Mouse (Mus musculus) midbrain, embryonic 15.5 days (tissue): ENCODE measurements around the gene Itga5. TPM values are rescaled to one million over a fixed set of nuclear protein-coding genes. Genes with fewer than 3 reads are reported as not detected.
A peak's percentile ranks its signal among the peaks of the same experiment; 100 is the strongest.
"Not testable (repeated sequence)": the region's sequence is repeated elsewhere in the genome, so short reads cannot be mapped to it uniquely, and the experiment has no call there.

Experiments used
- ATAC-seq: fragments of 200-750 bp; cut with Nextera tagmentation; replicated peaks from 2 replicates; pipeline ENCODE4 v1.8.0; 2017; ENCODE audit warnings: moderate TSS enrichment
- H3K27ac ChIP-seq: fragments of 300-500 bp; sonication (generic); 2 replicates; pipeline ENCODE4 v1.5.1; 2015; ENCODE audit warnings: mild to moderate bottlenecking, inconsistent platforms
- H3K27me3 ChIP-seq: fragments of 300-500 bp; sonication (generic); replicated peaks from 2 replicates; pipeline ENCODE4 v1.6.1; 2015; ENCODE audit warnings: inconsistent platforms
- H3K36me3 ChIP-seq: fragments of 300-500 bp; sonication (generic); replicated peaks from 2 replicates; pipeline ENCODE4 v1.6.1; 2015; ENCODE audit warnings: inconsistent platforms
- H3K4me1 ChIP-seq: fragments of 300-500 bp; sonication (generic); 2 replicates; pipeline ENCODE4 v1.6.1; 2015; ENCODE audit warnings: inconsistent platforms
- H3K4me2 ChIP-seq: fragments of 300-500 bp; sonication (generic); 2 replicates; pipeline ENCODE4 v1.6.1; 2015; ENCODE audit warnings: inconsistent platforms, mild to moderate bottlenecking, moderate library complexity
- H3K4me3 ChIP-seq: fragments of 300-500 bp; sonication (generic); 2 replicates; pipeline ENCODE4 v1.5.1; 2015; ENCODE audit warnings: mild to moderate bottlenecking, inconsistent platforms
- H3K9ac ChIP-seq: fragments of 300-500 bp; sonication (generic); 2 replicates; pipeline ENCODE4 v1.6.1; 2015; ENCODE audit warnings: mild to moderate bottlenecking, inconsistent platforms
- H3K9me3 ChIP-seq: fragments of 300-500 bp; sonication (generic); 2 replicates; pipeline ENCODE4 v1.6.1; 2016; ENCODE audit warnings: inconsistent platforms
- WGBS: fragments of 180-500 bp; shearing (Covaris S2); methylation state at CpG from one replicate; pipeline ENCODE4 v1.1.7; 2015; ENCODE audit warnings: mixed read lengths; 5-methylcytosine and 5-hydroxymethylcytosine counted together
- polyA plus RNA-seq: library from polyadenylated mRNA; unstranded; fragments of >200 nt; fragmentation: Nextera tagmentation; extraction: Ambion mirVana; gene quantifications from 2 replicates; pipeline ENCODE4 v1.2.1, GENCODE M21; 2015

Itga5 gene
- polyA plus RNA-seq, result 7.3 and 8.2 TPM in 2 replicates

DNA sequence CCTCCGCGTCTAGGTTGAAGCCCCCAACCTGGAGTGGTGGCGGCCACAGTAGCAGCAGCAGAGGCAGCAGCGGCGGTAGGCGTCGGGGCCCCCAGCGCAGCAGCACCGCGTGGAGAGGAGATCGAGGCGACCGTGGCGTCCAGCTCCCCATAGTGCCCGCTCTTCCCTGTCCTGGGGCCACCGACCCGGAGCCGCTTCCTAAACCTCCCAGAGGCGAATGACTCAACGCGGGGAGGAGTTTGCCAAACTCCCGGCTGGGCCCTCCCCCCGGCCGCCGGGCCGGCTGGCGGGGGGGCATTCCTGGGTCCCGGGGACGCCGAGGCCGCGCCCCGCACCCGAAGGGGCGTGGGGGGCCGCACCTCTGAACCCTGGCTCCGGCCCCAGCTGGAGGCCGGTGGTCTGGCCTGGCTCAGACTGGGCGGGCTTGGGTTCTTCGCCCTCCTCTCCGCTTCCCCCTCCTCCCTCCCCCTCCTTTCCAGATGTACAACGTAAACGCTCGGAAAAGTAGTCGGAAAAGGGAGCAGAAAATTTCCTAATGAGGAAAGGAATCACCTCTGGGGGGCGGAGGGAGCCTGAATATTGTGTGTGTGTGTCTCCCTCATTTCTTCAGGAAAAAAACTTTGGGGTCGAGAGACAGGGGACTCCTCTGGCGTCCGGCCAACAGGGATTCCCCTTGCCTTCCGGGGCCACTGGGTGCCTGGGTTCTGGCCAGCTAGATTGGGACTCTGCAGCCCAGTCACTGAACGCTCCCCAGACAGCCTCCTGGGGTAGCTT, at the start of gene Itga5:
Gene Itga5 (minus strand): TSS at position 388 of the 774 bp plus-strand sequence.
- H3K4me2 ChIP-seq, result peak within 1 kb of the TSS; percentile 94
- H3K27ac ChIP-seq, result no peak within 1 kb of the TSS
- H3K9ac ChIP-seq, result peak within 1 kb of the TSS; percentile 51
- peak within 1 kb of the TSS; percentile 44 for H3K4me3 ChIP-seq
- H3K4me1 ChIP-seq, result peaks cover 17% of the 10 kb centered on the region
- no peaks in the 10 kb centered on the region for H3K36me3 ChIP-seq
- no peaks in the 10 kb centered on the region for H3K9me3 ChIP-seq
- peaks cover 12% of the 10 kb centered on the region; the same call in 1 of the 2 replicates for H3K27me3 ChIP-seq
- peak; percentile 55 for ATAC-seq
- WGBS, result under 1% methylated on average over 49 of the region's 51 CpGs

GRCm38 (mm10) chr15:103405586-103405985, 39.0 kb upstream of the Itga5 start:
- not testable (repeated sequence) for H3K27me3 ChIP-seq, H3K9ac ChIP-seq, H3K4me1 ChIP-seq, H3K4me3 ChIP-seq, ATAC-seq, H3K27ac ChIP-seq, H3K4me2 ChIP-seq, H3K36me3 ChIP-seq, H3K9me3 ChIP-seq
- WGBS, result 91% methylated on average over 3 of the region's 3 CpGs

DNA sequence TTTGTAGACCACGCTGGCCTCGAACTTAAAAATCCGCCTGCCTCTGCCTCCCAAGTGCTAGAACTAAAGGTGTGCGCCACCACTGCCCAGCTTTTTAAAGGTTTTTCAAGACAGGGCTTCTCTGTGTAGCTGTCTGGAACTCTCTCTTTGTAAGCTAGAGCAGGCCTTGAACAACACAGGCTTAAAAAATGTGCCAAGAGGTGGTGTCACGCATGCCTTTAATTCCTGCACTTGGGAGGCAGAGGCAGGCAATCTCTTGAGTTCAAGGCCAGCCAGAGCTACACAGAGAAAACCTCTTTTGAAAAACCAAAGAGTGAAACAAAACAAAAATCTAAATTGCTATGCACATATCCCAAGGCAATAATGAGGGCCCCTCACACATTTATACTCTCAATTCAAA, 34.8 kb upstream of the Itga5 start:
- ATAC-seq, result no peak
- no peaks in the 10 kb centered on the region for H3K36me3 ChIP-seq
- 88% methylated on average over 5 of the region's 5 CpGs for WGBS
- H3K4me3 ChIP-seq, result no peak overlapping the region
- H3K27me3 ChIP-seq, result no peaks in the 10 kb centered on the region
- H3K4me2 ChIP-seq, result no peak overlapping the region
- H3K9me3 ChIP-seq, result no peaks in the 10 kb centered on the region
- H3K4me1 ChIP-seq, result no peaks in the 10 kb centered on the region
- H3K9ac ChIP-seq, result no peak overlapping the region
- no peak overlapping the region for H3K27ac ChIP-seq

- Histone ChIP-seq H3K27ac (no peak overlapping the region), H3K4me2 (no peak overlapping the region), H3K4me1 (no peaks in the 10 kb centered on the region), H3K9ac (no peak overlapping the region), H3K4me3 (no peak overlapping the region), H3K9me3 (no peaks in the 10 kb centered on the region), H3K27me3 (no peaks in the 10 kb centered on the region), H3K36me3 (no peaks in the 10 kb centered on the region)
- ATAC-seq, result no peak
Measured at GRCm38 (mm10) chr15:103393577-103393976, 27.0 kb upstream of the Itga5 start.

DNA sequence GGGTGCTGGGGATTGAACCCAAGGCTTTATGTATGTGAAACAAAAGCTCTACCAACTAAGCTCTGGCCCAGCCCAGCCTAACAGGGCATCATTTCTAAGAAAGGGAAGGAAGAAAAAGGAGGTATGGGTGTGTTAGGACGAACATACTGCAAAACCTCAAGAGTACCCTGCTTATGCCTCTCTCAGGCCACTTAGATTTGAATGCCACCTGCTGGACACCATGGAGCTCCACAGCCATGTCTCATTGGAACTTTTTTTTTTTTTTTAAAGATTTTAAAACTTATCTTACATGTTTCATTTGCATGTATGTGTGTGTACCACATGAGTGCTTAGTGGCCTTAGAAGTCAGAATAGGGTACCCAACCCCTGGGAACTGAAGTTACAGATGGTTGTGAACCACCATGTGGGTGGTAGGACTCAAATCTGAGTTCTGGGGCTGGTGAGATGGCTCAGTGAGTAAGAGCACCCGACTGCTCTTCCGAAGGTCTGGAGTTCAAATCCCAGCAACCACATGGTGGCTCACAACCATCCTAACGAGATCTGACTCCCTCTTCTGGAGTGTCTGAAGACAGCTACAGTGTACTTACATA, 22.1 kb upstream of the Itga5 start:
- H3K4me2 ChIP-seq, result no peak overlapping the region
- no peak overlapping the region for H3K27ac ChIP-seq
- H3K9me3 ChIP-seq, result no peaks in the 10 kb centered on the region
- ATAC-seq, result no peak
- H3K4me3 ChIP-seq, result no peak overlapping the region
- WGBS, result 60% methylated on average over 4 of the region's 4 CpGs
- no peak overlapping the region for H3K9ac ChIP-seq
- no peaks in the 10 kb centered on the region for H3K27me3 ChIP-seq
- no peaks in the 10 kb centered on the region for H3K4me1 ChIP-seq
- H3K36me3 ChIP-seq, result no peaks in the 10 kb centered on the region

DNA sequence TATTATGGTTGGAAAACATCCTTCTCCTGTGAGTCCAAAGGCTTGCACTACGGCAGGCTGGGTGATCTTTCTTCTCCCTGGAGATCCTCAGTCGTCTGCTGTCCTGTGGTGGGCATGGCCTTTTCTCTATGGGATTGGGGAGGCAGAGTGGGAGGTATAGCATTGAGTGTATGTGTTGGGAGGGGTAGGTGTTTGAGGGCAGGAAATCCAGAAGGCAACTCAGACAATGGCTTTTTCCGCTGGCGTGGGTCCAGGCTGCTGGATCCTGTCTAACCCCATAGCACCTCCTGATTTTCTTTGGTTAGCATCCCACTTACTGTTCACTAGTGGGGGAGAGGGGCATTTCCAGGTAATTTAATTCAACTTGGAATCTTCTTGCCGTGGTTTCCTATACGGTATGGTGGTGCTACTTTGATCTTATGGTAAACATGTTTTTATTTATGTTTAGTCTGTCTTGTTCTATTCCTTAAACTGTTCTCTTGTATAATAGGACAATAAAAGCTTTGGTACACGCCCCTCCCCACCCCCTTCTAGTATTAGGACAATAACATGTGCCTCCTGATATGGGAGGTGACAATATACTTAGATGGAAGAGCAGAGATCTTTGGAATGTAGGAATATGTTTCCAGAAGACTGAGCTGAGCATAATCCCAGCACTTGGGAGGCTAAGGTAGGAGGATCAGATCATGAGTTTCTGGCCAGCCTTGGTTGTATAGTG, 17.4 kb upstream of the Itga5 start:
- no peak for ATAC-seq
- Histone ChIP-seq H3K9ac (no peak overlapping the region), H3K27ac (no peak overlapping the region), H3K4me2 (no peak overlapping the region), H3K4me1 (no peaks in the 10 kb centered on the region), H3K9me3 (no peaks in the 10 kb centered on the region), H3K4me3 (no peak overlapping the region), H3K27me3 (no peaks in the 10 kb centered on the region), H3K36me3 (no peaks in the 10 kb centered on the region)
- WGBS, result 76% methylated on average over 7 of the region's 7 CpGs

DNA sequence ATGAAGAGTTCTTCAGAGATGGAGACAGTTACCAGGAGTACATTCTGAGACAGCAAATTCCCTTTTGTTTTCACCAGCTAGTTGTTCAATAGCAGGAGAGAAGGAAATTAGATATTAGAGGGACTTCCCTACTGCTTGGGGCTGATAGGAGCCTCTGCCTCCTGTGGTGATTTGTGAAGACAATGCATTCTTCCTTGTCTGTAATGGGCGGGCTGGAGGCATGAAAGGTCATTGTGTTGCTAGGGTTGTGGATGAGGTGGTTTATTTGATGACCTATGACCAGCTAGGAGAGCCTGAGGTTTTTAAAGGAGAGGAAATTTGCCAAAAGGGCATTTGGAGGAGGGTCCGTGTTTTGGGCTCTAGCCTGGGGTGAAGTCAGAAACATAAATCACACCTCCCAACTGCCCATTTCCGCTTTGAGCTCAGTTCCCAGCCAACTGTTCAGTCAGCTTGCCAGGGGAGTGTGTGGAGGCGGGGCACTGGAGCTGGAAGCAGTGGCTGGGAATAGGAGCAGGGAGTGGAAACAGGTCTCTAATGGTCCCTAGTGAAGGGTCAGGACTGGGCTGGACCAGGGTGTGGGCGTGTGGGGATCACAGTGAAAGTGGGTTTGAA, 16.3 kb upstream of the Itga5 start:
- Histone ChIP-seq H3K9me3 (no peaks in the 10 kb centered on the region), H3K27me3 (no peaks in the 10 kb centered on the region), H3K4me3 (no peak overlapping the region), H3K4me2 (no peak overlapping the region), H3K4me1 (no peaks in the 10 kb centered on the region), H3K36me3 (no peaks in the 10 kb centered on the region), H3K9ac (no peak overlapping the region), H3K27ac (no peak overlapping the region)
- no peak for ATAC-seq
- 46% methylated on average over 5 of the region's 5 CpGs for WGBS

DNA sequence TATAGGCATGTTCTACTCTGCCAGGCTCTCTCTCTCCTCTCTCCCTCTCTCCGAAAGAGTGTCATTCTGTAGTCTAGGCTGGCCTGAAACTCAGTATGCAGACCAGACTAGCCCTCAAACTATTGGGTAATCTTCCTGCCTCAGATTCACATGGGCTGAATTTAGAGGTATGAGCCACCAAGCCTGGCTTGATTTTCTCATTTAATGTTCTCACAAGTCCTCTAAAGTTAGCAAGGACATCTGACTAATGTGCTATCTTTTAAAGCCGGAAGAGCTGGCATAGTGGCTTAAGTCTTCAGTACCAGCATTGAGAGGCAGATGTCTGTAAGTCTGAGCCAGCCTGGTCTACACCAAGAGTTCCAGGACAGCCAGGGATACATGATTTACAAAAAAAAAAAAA, 15.5 kb upstream of the Itga5 start:
- H3K9ac ChIP-seq, result no peak overlapping the region
- 89% methylated on average over 2 of the region's 2 CpGs for WGBS
- no peak overlapping the region for H3K27ac ChIP-seq
- no peaks in the 10 kb centered on the region for H3K4me1 ChIP-seq
- H3K4me2 ChIP-seq, result no peak overlapping the region
- no peak overlapping the region for H3K4me3 ChIP-seq
- H3K36me3 ChIP-seq, result no peaks in the 10 kb centered on the region
- H3K27me3 ChIP-seq, result no peaks in the 10 kb centered on the region
- H3K9me3 ChIP-seq, result no peaks in the 10 kb centered on the region
- no peak for ATAC-seq

- H3K4me3 ChIP-seq, result no peak overlapping the region
- H3K27ac ChIP-seq, result no peak overlapping the region
- H3K4me1 ChIP-seq, result no peaks in the 10 kb centered on the region
- no peaks in the 10 kb centered on the region for H3K36me3 ChIP-seq
- H3K9me3 ChIP-seq, result no peaks in the 10 kb centered on the region
- WGBS, result 59% methylated on average over 3 of the region's 3 CpGs
- H3K9ac ChIP-seq, result no peak overlapping the region
- no peak for ATAC-seq
- no peak overlapping the region for H3K4me2 ChIP-seq
- H3K27me3 ChIP-seq, result no peaks in the 10 kb centered on the region
Measured at GRCm38 (mm10) chr15:103378665-103379356, 12.2 kb upstream of the Itga5 start.

- Histone ChIP-seq H3K4me2 (no peak overlapping the region), H3K9me3 (no peaks in the 10 kb centered on the region), H3K27ac (no peak overlapping the region), H3K27me3 (no peaks in the 10 kb centered on the region), H3K4me3 (no peak overlapping the region), H3K4me1 (no peaks in the 10 kb centered on the region), H3K36me3 (no peaks in the 10 kb centered on the region), H3K9ac (no peak overlapping the region)
- 75% methylated on average over 3 of the region's 3 CpGs for WGBS
- ATAC-seq, result no peak
Measured at GRCm38 (mm10) chr15:103377752-103378664, 11.4 kb upstream of the Itga5 start.

DNA sequence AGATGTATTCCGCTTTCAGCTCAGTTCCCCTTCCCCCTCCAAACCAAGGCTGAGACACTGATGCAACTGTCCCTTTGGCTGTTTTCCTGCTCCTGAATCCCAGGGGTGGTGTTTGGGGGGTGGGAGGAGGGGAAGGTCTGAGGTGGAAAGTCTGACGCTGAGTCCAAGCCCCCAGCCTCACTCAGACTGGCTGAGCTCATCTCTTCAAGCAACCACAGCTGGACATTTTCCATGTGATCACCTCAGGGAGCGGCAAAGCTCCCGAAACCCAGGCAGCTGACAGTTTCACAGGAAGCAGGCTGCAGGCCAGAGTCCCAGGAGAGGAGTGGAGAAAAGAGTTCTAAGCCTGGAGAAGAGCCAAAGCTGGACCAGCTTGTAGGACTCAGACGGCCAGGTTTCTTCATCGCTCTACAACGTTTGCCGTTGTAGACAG, 10.3 kb upstream of the Itga5 start:
- ATAC-seq, result no peak
- no peak overlapping the region for H3K4me2 ChIP-seq
- WGBS, result 67% methylated on average over 8 of the region's 8 CpGs
- no peak overlapping the region for H3K9ac ChIP-seq
- no peak overlapping the region for H3K27ac ChIP-seq
- H3K9me3 ChIP-seq, result no peaks in the 10 kb centered on the region
- no peaks in the 10 kb centered on the region for H3K4me1 ChIP-seq
- H3K36me3 ChIP-seq, result no peaks in the 10 kb centered on the region
- no peak overlapping the region for H3K4me3 ChIP-seq
- H3K27me3 ChIP-seq, result no peaks in the 10 kb centered on the region
